Mouse (Mus musculus): ENCODE measurements around the gene Ptprd. TPM values are rescaled to one million over a fixed set of nuclear protein-coding genes. Genes with fewer than 3 reads are reported as not detected.

Gene Ptprd
- polyA plus RNA-seq, 1 experiment from 2014 or later, result 112 TPM

- no peak for DNase-seq (ENCODE audit: low spot score)
- ATAC-seq (ENCODE audit: low FRiP score), result no peak
- H3K9ac ChIP-seq, result no peak overlapping the region
- no peak overlapping the region for H3K27ac ChIP-seq
- no peaks in the 10 kb centered on the region for H3K36me3 ChIP-seq (replicated peaks; ENCODE audit: control insufficient read depth, insufficient read depth)
- no peaks in the 10 kb centered on the region for H3K4me1 ChIP-seq (replicated peaks; ENCODE audit: control insufficient read depth, insufficient read depth, low read length)
- WGBS, result 61% methylated on average over 7 of the region's 7 CpGs
- H3K4me3 ChIP-seq (replicated peaks; ENCODE audit: low read length), result no peak overlapping the region
- no peak overlapping the region for H3K4me2 ChIP-seq (replicated peaks)
- no peaks in the 10 kb centered on the region for H3K27me3 ChIP-seq (ENCODE audit: control insufficient read depth, insufficient read depth, low read length)
- H3K9me3 ChIP-seq (ENCODE audit: control insufficient read depth, low read length), result no peaks in the 10 kb centered on the region
Observed at GRCm38 (mm10) chr4:76846265-76846664, 1365.5 kb downstream of the Ptprd start.

GRCm38 (mm10) chr4:76839016-76839415 lies 1372.7 kb downstream of the Ptprd start:
- no peak overlapping the region for H3K4me2 ChIP-seq (replicated peaks)
- no peaks in the 10 kb centered on the region for H3K27me3 ChIP-seq (ENCODE audit: control insufficient read depth, insufficient read depth, low read length)
- H3K27ac ChIP-seq, result no peak overlapping the region
- DNase-seq (ENCODE audit: low spot score) (no peak), ATAC-seq (ENCODE audit: low FRiP score) (no peak)
- no peak overlapping the region for H3K4me3 ChIP-seq (replicated peaks; ENCODE audit: low read length)
- H3K9ac ChIP-seq, result no peak overlapping the region
- no peaks in the 10 kb centered on the region for H3K9me3 ChIP-seq (ENCODE audit: control insufficient read depth, low read length)
- no peaks in the 10 kb centered on the region for H3K36me3 ChIP-seq (replicated peaks; ENCODE audit: control insufficient read depth, insufficient read depth)
- 97% methylated on average over 1 of the region's 1 CpGs for WGBS
- H3K4me1 ChIP-seq (replicated peaks; ENCODE audit: control insufficient read depth, insufficient read depth, low read length), result no peaks in the 10 kb centered on the region

GRCm38 (mm10) chr4:76812138-76812537 lies 1399.6 kb downstream of the Ptprd start:
- H3K4me1 ChIP-seq (replicated peaks; ENCODE audit: control insufficient read depth, insufficient read depth, low read length), result no peaks in the 10 kb centered on the region
- no peak overlapping the region for H3K4me3 ChIP-seq (replicated peaks; ENCODE audit: low read length)
- ATAC-seq (ENCODE audit: low FRiP score) (no peak), DNase-seq (ENCODE audit: low spot score) (no peak)
- 69% methylated on average over 2 of the region's 2 CpGs for WGBS
- H3K36me3 ChIP-seq (replicated peaks; ENCODE audit: control insufficient read depth, insufficient read depth), result no peaks in the 10 kb centered on the region
- H3K4me2 ChIP-seq (replicated peaks), result no peak overlapping the region
- no peak overlapping the region for H3K9ac ChIP-seq
- H3K9me3 ChIP-seq (ENCODE audit: control insufficient read depth, low read length), result no peaks in the 10 kb centered on the region
- no peaks in the 10 kb centered on the region for H3K27me3 ChIP-seq (ENCODE audit: control insufficient read depth, insufficient read depth, low read length)
- H3K27ac ChIP-seq, result no peak overlapping the region

DNA sequence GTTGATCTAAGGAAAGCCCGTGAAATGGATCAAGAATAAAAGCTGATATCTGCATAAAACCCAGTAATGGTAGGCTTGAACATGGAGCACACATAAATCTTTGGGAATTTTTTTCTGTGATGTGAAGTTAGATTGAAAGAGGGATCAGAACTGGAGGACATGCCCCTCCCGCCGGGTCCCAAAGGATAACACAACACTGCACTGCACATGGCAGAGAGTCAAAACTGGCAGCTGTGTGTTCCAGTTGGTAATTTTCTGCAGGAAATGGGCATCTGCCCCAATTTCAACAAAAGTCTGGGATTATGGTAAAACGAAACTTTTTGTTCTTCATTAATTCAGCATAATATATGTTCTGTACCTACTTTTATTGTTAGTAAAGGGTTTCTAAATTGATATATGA lies 1409.1 kb downstream of the Ptprd start:
- WGBS, result 79% methylated on average over 4 of the region's 4 CpGs
- Histone ChIP-seq H3K4me1 (replicated peaks; ENCODE audit: control insufficient read depth, insufficient read depth, low read length) (0 out of 2 replicates have a peak, but pooled peaks cover 3% of the 10 kb centered on the region), H3K27ac (no peak overlapping the region), H3K36me3 (replicated peaks; ENCODE audit: control insufficient read depth, insufficient read depth) (no peaks in the 10 kb centered on the region), H3K27me3 (ENCODE audit: control insufficient read depth, insufficient read depth, low read length) (no peaks in the 10 kb centered on the region), H3K9ac (no peak overlapping the region), H3K9me3 (ENCODE audit: control insufficient read depth, low read length) (no peaks in the 10 kb centered on the region), H3K4me2 (replicated peaks) (no peak overlapping the region), H3K4me3 (replicated peaks; ENCODE audit: low read length) (no peak overlapping the region)
- DNase-seq (ENCODE audit: low spot score), result no peak
- no peak for ATAC-seq (ENCODE audit: low FRiP score)

GRCm38 (mm10) chr4:76798010-76799007 lies 1413.5 kb downstream of the Ptprd start:
- no peak for DNase-seq (ENCODE audit: low spot score)
- peak; percentile 31; the same call in 1 of the 2 replicates for ATAC-seq (ENCODE audit: low FRiP score)
- Histone ChIP-seq H3K36me3 (replicated peaks; ENCODE audit: control insufficient read depth, insufficient read depth) (no peaks in the 10 kb centered on the region), H3K4me2 (replicated peaks) (no peak overlapping the region), H3K9ac (no peak overlapping the region), H3K4me3 (replicated peaks; ENCODE audit: low read length) (no peak overlapping the region), H3K27me3 (ENCODE audit: control insufficient read depth, insufficient read depth, low read length) (no peaks in the 10 kb centered on the region), H3K27ac (no peak overlapping the region), H3K9me3 (ENCODE audit: control insufficient read depth, low read length) (no peaks in the 10 kb centered on the region), H3K4me1 (replicated peaks; ENCODE audit: control insufficient read depth, insufficient read depth, low read length) (0 out of 2 replicates have a peak, but pooled peaks cover 3% of the 10 kb centered on the region)
- WGBS, result 28% methylated on average over 9 of the region's 9 CpGs

DNA sequence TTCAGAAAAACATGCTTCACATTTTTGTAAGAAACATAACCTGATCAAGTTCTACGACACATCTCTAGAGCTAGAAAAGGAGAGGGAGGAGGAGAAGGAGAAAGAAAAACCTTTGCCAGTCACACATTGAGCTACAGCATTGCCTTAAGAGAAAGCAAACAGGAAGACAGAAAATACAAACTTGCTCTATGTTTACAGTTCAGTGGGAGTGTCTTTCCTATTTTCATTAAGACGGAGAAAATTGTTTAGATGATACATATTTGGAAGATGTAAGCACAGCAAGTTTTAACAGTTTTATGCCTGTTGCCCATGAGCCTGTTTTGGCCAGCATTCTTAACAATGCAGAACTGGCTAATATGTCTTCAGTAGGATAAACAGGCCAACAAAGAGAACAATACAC lies 1426.4 kb downstream of the Ptprd start:
- H3K27ac ChIP-seq, result no peak overlapping the region
- H3K27me3 ChIP-seq (ENCODE audit: control insufficient read depth, insufficient read depth, low read length), result no peaks in the 10 kb centered on the region
- H3K4me3 ChIP-seq (replicated peaks; ENCODE audit: low read length), result no peak overlapping the region
- no peaks in the 10 kb centered on the region for H3K36me3 ChIP-seq (replicated peaks; ENCODE audit: control insufficient read depth, insufficient read depth)
- ATAC-seq (ENCODE audit: low FRiP score), result no peak
- H3K4me1 ChIP-seq (replicated peaks; ENCODE audit: control insufficient read depth, insufficient read depth, low read length), result no peaks in the 10 kb centered on the region
- H3K9me3 ChIP-seq (ENCODE audit: control insufficient read depth, low read length), result no peaks in the 10 kb centered on the region
- WGBS, result 87% methylated on average over 2 of the region's 2 CpGs
- DNase-seq (ENCODE audit: low spot score), result no peak
- no peak overlapping the region for H3K9ac ChIP-seq
- no peak overlapping the region for H3K4me2 ChIP-seq (replicated peaks)

DNA sequence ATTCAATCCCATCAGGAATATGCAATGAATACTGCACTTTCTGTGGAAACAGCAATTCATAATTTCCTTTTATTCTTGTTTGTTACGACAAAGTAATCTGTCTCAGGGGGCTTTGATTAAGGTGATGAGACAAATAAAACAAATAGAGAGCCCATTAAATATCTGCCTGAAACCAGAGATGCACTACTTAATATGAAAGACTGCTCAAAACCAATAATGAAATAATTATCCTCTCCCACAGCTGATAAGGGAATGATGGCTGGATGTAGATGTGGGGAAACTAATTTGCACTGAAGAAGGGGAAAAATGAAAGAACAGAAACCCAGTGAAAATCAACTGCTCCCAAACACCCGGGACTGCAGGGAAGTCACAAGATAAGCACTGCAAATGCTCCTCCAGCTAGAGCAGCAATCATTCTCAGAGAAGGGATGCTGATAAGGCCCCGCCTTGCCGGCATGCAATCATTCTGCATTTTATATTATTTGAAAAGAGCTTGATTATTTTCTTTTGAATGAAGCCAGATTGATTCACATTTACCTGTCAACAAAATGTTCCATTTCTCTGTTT lies 1432.1 kb downstream of the Ptprd start:
- Histone ChIP-seq H3K4me3 (replicated peaks; ENCODE audit: low read length) (no peak overlapping the region), H3K36me3 (replicated peaks; ENCODE audit: control insufficient read depth, insufficient read depth) (no peaks in the 10 kb centered on the region), H3K4me2 (replicated peaks) (no peak overlapping the region), H3K9me3 (ENCODE audit: control insufficient read depth, low read length) (no peaks in the 10 kb centered on the region), H3K9ac (peak overlapping the region; percentile 11; the same call in 1 of the 2 replicates), H3K27me3 (ENCODE audit: control insufficient read depth, insufficient read depth, low read length) (no peaks in the 10 kb centered on the region), H3K27ac (peak overlapping the region; percentile 47; the same call in 1 of the 2 replicates), H3K4me1 (replicated peaks; ENCODE audit: control insufficient read depth, insufficient read depth, low read length) (peaks cover 6% of the 10 kb centered on the region; the same call in 1 of the 2 replicates)
- WGBS, result 51% methylated on average over 4 of the region's 4 CpGs
- ATAC-seq (ENCODE audit: low FRiP score) (0 out of 2 replicates have a peak, but pooled peaks have one; percentile 34), DNase-seq (ENCODE audit: low spot score) (no peak)

- Histone ChIP-seq H3K27ac (no peak overlapping the region), H3K4me3 (replicated peaks; ENCODE audit: low read length) (no peak overlapping the region), H3K36me3 (replicated peaks; ENCODE audit: control insufficient read depth, insufficient read depth) (no peaks in the 10 kb centered on the region), H3K9ac (no peak overlapping the region), H3K4me2 (replicated peaks) (no peak overlapping the region), H3K9me3 (ENCODE audit: control insufficient read depth, low read length) (no peaks in the 10 kb centered on the region), H3K27me3 (ENCODE audit: control insufficient read depth, insufficient read depth, low read length) (no peaks in the 10 kb centered on the region), H3K4me1 (replicated peaks; ENCODE audit: control insufficient read depth, insufficient read depth, low read length) (no peaks in the 10 kb centered on the region)
- 90% methylated on average over 3 of the region's 3 CpGs for WGBS
- DNase-seq (ENCODE audit: low spot score) (no peak), ATAC-seq (ENCODE audit: low FRiP score) (no peak)
Observed at GRCm38 (mm10) chr4:76766918-76767317, 1444.8 kb downstream of the Ptprd start.

DNA sequence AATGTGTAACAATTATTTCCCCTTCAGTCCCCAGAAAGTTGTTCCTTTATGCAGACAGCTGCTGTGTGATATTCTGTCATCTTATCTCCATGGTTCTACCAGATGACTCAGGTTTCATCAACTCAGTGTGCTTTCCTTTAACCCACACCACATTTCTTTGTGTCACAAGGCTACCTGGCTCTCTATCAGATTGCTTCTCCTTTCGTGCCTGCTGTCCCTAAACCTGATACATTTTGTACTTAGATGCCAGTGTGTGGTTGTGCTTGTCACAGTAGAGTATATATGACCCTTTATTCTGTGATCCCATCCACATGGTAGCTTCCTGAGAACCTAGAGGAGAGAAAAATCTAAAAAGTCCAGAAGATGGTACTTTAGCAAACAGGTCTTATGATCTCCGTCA lies 1445.3 kb downstream of the Ptprd start:
- no peaks in the 10 kb centered on the region for H3K27me3 ChIP-seq (ENCODE audit: control insufficient read depth, insufficient read depth, low read length)
- no peak for ATAC-seq (ENCODE audit: low FRiP score)
- WGBS, result 85% methylated on average over 2 of the region's 2 CpGs
- no peaks in the 10 kb centered on the region for H3K4me1 ChIP-seq (replicated peaks; ENCODE audit: control insufficient read depth, insufficient read depth, low read length)
- no peak overlapping the region for H3K27ac ChIP-seq
- H3K4me3 ChIP-seq (replicated peaks; ENCODE audit: low read length), result no peak overlapping the region
- no peaks in the 10 kb centered on the region for H3K36me3 ChIP-seq (replicated peaks; ENCODE audit: control insufficient read depth, insufficient read depth)
- DNase-seq (ENCODE audit: low spot score), result no peak
- no peak overlapping the region for H3K9ac ChIP-seq
- no peaks in the 10 kb centered on the region for H3K9me3 ChIP-seq (ENCODE audit: control insufficient read depth, low read length)
- no peak overlapping the region for H3K4me2 ChIP-seq (replicated peaks)

Measured in hindbrain, embryonic 14.5 days (tissue).